Mouse (Mus musculus) brain, adult 2 months (tissue): Measurements from ENCODE around the gene Ccnk.

Experiments used
- DNase-seq: peaks from one replicate; pipeline ENCODE4 v3.0.0; 2011; ENCODE audit warnings: low read depth, low spot score

Ccnk gene

DNA sequence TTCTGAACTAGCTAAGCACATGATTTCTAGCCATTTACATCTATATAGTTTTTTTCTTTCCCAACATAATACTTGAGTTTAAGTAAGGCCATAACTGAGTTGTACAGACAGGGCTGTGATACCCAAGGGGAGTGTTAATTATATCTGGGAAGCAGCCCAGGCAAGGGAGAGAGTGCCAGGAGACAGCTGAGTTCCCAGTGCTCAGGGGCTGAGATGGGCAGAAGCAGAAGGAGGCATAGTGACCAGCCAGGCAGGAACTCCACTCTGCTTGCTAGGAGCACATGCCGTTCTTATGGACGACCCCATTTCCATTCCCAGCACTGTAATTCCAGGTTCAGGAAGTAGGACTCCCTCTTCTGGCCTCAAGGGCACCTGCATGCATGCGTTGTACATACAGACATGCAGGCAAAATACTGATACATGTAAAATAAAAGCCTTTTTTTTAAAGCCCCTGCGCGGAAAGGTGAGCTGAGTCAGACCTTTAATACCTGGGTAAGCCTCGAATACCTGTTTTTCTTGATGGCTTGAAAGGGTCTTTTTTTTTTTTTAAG, 8.2 kb downstream of the Ccnk start:
- no peak for DNase-seq

DNA sequence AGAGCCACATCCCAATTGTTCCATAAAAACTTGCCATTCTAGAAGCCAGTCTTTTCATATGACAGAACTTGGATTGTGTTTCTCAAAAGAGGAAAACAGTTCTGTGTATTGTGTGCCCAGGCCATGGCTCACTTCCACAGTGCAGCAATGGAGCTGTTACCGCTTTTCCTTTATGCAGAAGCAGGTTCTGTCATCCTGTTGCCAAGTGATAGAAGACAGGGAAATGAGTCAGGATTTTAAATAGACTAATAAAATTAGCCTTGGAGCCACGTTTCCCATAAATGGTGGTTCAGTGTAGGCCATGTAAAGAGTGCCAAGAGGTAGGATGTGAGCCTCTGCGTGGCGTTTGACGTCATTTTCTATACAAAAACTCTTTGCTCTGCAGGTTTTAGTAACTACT, 14.5 kb downstream of the Ccnk start:
- DNase-seq, result peak; percentile 78

DNA sequence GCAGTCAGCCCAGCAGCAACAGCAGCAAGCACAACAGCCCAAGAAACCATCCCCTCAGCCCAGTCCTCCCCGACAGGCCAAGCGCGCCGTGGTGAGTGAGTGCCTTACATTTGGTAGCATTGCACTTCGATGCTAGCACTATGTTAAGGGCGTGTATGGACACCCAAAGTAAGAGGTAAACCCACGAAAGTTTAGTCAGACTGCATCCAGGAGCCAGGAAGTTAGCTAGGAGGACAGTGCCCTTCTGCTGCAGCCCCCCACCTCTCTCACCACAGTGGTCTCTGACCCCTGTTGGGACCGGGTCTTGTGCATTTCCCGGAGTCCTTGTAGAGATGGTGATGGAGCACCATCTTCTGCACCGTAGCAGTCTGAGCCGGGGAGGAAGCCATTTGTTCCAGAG, 16.4 kb downstream of the Ccnk start:
- no peak for DNase-seq

DNA sequence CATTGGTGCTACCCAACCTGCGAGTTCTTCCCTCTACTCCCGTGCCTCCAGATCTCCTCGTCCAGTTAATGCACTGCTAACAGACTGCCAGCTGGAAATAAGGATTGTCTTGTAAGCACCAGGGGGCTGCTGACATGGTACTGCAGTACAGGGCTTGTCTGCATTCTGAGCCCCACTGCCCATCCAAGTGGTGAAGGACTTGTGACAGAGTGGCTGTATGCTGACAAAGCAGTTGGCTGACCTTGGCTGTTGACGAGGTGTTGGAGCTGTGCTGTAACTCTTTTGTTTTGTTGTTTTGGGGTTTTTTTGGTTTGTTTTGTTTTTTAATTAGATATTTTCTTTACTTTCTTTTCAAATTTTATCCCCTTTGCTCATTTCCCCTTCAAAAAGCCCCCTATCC, 19.1 kb downstream of the Ccnk start:
- no peak for DNase-seq

DNA sequence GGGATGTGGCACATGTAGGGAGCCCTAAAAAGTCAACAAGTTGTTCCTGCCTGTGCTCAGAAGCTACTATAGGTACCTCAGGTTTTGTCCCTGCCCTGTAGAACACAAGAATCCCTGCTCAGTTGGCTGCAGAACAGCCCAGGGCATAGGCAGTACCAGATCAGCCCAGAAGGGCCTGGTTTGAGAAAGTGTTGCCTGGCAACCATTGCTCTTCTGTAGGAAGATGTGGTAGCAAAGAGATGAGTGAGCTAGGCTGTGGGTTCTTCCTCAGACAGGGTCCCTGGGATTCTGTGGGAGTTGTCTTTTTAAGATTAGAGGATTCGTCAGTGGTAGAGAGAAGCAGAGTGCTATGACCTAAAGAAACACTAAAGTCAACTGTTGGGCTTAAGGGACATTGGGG, 20.7 kb downstream of the Ccnk start:
- peak; percentile 72 for DNase-seq

DNA sequence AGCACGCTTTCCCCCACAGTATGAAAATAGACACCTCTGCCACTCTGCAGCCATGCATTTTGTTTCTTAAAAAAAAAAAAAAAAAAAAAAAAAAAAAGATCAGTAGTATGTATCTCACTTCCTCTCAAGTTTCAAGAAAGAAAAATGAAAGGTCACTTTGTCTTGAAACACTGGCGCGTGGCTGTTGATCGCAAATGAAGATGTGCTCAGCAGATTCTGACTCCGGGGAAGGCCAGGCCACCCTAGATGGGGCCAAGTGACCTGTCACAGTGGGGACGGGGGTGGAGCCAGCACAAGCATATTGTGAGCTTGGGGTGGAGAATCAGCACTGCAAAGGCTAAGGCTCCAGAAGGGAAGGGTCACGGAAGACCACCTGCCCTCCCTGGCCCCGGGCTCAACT, 24.5 kb downstream of the Ccnk start:
- no peak for DNase-seq

DNA sequence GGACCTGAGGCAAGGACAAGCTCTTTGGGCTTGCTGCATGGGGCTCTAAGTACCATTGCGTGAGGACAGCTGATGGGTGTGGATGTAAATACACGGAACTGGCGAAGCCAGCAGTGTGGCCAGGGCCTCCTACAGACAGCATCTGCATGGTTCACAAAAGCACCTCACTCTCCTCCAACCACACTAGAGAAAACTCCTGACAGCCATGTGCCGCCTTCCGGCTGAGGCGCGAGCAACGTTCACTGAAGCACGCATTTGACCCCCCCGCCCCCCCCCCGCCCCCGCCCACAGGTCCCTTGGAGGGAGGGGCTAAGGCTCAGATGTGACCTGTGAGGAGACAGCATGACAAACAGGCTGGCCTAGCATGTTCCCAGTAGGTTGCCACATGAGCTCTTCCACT, 25.6 kb downstream of the Ccnk start:
- DNase-seq, result no peak

DNA sequence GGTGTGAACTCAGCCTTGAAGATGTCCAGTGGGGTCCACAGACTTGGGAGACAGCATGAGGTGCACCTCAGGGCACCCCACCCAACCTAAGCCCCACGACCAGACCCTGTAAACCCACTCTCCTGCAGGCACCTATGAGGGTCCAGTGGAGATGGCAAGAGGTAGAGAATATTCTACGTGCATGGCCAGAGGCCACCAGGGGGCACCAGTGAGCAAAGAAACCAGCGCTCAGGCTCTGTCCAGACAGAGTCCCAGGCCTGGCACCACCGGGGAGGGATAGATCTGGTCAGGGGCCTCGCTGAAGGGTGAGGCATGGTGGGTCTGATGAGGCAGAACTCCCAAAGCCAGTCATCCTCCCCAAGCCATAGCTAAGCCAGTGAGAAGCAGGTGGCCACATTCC, 27.3 kb downstream of the Ccnk start:
- peak; percentile 74 for DNase-seq

DNA sequence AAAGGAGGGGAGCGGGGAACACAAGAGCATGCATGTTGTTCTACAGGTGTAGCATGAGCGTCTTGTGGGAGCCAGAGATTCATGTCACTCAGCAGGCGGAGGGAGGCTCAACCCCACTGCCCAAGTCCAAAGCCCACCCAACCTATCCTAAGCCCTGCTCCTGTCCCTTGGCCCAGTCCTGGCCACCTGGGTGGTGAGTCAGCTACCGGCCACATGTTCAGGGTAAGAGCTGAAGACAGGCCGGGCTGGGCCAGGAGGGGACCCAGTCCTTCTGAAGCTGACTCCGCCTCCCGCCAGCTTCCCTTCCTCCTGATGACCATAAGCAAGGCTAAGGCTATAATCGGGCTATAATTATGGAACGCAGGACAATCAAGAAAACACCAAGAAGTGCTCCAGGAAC, 28.8 kb downstream of the Ccnk start:
- DNase-seq, result no peak

DNA sequence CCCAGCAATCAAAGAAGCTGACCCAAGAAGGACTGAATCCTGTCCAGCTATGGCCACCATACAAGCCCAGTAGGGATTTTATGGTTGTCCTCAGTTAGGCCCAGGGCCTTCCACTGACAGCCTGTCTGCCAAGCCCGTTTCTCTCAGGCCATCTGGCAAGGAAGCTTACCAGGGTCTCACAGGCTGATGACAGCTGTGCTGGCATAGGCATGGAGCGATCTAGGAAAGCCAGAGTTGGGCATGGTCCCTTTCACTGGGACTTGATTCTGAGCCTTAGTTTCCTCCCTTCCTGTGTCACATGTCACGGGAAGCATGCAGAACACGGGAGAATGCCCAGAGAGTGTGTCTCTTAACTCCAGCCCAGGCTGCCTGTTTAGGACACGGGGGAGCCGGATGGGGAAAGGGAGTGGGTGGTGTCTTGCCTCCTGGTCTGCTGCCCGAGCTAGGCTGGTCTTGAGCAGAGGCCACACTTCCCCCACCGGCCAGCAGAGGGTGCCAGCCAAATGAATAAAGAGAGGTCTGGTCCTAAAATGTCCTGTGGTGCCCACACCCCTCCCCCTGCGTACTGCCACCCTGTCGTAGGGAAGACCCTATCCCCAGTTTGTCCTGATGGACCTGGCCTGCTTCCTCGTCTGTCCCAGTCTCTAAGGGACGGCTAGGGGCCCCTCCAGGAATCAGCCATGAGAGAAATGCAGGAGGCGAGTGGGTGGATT, 29.5 kb downstream of the Ccnk start:
- peak; percentile 88 for DNase-seq

DNA sequence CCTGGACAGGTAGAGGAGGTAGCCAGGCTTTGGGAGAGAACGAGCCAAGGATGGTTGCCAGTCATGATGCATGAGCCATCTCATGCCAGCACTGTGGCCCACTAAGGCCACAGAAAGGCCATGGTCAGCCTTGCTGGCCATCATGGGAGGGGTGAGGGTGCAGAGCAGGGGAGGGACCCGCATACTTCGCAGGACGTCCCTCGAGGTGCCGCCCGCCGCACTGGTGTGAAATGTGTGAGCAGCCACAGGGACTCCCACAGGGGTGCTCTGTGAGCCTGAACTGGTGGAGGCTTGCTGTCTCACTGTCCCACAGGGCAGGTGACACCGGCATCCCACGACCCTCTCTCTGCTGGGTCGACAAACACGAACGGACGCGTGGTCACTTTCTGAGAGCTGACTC, 31.2 kb downstream of the Ccnk start:
- no peak for DNase-seq

DNA sequence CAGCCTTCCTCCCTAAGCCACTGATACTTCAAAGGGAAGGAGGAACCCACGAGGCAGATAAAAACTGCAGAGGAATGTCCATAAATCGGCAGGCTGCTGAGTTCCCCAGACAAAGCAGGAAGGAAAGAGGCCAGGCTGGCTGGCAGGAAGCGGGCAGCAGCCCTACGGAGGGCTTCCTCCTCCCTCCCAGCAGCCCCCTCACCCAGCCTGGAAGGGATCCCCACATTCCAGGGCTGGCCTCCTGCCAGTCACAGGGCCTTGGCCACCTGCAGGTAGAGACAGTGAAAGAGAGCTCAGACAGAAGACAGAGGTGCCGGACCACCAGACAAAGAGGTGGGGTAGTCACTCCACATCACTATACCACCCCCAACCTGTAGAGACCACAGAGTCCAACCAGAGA, 32.7 kb downstream of the Ccnk start:
- no peak for DNase-seq

DNA sequence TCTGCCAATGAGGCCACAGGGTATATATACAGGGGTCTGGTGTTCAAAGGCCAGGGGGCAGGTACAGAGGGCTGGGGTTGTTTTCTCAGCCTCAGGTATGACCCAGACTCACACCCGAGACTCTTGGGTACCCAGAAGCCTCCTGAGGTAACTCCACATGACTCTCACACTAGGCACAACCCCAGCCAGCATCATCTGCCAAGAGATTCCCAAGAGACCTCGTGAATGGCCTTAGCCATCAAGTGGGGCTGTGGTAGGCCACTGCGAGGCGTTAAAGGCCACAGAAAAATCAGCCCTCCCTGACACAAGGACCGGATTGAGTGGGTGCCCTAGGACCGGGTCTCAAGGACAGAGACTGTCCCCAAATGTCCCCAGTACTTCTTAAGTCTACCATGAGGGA, 33.1 kb downstream of the Ccnk start:
- no peak for DNase-seq

DNA sequence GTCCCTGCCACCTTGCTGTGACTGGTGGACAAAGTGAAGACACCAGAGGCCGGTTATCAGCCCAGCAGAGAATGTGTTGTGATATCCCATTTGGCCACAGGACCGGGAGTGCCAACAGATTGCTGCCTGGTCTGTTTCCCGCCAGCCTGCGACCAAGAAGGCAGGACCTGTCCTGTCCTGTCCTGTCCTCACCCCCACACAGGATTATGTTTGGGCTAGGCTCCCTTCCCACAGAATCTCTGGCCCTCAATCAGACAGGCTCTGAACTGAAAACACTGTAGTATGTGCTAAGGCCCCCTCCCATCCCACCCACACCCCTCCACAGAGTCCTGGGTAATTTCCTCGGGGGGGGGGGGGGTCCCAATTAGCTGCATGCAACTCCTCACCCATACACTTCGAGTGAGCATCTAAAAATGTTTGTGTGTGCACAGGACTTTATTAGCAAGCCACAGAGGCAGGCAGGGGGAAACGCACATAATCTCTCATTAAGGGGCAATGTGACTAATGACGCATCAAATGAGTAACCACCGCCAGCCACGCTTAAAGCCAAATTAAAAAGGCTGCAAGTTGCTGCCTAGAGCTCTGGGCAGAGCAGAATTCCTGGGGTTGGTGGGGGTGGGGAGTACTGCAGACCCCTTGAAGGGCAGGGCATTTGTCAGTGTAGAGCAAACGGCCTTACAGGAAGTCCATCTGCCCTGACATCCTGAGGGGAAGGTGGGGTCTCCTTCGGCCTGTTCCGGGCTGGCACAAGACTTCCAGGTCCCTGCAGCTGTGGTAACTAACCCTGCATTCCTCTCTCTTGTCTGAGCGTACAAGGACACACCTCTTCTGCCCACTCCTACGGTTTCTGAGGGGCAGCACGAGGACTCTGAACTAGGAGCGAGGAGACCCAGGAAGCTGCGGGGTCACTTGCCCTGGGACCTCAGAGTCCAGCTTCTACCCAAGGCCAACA, 34.0 kb downstream of the Ccnk start:
- peak; percentile 71 for DNase-seq

DNA sequence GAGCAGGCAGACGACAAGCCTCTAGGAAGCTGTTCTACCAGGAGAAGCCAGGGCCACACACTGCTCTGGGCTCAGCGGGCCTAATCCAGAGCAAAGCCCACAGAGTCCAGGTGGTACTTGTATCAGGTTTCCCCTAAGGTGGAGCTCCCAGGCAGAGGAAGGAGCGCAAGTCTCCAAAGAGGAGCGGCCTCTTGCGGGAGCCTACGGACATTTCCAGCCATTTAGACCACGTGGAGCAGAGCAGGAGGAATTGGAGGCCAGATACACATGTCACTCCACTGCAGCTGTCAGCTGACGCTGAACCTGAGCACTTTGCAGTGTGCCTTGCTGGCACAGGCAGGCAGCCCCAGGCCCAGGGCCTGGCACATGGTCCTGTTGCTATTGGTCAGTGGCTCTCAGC, 35.7 kb downstream of the Ccnk start:
- no peak for DNase-seq

DNA sequence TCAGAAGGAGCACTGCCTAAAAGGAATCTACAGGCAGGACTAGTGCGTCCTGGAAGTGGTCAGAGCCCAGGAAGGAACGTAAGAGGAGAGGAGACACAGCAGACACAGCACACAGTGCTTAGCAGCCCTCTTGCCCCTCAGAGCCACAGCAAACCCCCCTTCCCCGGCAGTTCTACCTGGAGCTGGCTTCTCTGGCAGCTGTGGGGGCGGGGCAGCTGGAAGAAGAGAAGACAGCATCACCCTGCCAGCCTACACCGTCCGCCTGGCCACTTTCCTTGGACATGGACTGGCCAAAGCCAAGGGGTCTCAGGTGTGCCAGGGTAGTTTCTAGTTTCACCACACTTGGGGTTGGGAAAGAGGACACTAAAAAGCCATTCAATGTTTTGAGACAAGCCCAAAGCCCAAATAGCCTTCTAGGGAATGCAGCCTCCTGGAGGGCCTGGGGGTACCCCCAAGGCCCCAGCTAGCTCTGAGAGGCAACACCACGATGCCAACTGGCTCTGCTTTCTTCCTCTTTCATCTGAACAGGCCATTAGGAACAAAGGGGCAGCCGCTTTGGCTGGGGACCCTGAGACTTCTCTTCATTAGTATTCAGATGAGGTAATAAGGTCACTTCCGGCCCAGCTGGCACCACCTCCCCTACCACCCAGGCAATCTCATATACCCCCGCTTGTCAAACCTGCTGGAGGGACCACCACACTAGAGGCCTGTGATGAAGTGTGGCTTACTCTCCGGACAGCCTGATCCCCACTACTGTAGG, 37.4 kb downstream of the Ccnk start:
- no peak for DNase-seq

DNA sequence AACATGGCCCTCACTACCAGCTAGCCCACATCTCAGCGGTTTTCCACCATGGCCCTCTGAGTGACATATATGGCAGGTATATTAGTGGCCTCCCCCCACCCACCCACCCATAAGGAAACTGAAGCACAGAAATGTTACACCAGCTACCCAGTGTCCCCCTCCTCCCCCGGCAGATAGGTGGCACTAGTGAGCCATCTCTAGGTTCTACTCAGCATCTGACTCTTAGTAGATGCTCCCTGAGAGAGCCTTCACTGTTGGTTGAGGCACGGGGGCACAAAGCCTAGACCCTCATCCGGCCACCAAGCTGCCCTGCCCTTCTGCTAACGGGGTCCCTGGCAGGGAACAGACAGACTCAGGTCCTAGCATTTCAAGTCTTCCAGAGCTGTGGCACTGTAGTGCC, 38.2 kb downstream of the Ccnk start:
- peak; percentile 77 for DNase-seq

DNA sequence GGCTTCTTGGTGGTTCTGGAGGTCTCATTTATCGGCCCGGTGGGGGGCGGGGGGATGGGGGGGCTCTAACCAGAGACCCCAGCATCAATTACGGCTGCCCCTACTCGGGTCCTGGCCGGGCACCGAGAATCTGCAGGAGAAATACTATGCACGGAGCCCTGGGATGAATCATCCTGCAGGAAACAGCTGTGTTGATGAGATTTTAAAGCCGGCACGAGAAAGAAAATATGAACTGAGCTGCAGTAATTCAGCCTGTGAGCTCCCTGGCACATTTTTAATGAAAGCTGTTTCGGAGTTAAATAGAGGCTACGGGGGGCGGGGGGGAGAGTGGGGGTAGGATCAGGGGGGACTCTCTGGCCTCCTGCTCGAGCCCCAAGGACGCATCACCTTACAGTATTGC, 39.8 kb downstream of the Ccnk start:
- peak; percentile 73 for DNase-seq

DNA sequence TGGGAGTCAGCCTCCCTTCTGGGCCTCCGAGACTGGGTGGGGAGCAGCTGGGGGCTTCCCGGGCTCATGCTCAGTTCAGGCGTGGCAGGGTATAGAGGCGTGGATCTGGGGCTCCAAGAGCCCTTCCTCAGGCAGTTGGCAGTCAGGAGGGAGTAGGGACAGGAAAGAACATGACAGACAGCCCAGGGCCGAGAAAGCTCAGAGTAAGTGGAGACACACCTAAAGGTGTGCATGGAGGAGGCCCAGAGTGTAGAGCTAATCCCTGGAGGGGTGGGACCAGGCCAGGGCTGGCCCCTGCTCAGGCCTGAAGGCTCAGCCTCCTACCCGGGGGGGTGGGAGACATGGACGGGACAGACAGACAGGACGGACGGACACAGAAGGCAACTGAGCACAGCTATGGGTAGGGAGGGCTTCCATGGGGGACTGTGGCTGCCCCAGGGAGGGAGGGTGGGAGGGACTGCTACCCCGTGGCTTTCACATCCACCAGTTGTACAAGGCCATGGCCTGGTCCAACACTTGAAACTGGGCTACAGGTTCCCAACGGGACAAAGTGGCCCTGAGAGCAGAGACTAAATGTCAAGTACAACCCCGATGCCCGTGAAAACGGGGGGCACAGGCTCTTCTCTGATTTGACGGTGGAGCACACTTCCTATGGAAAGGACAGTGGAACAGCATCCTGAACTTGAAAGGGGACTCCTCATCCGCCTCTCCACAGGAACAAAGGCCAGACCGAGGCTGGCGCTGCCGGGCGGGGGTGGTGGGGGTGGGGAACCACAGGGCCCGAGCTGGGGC, 40.6 kb downstream of the Ccnk start:
- no peak for DNase-seq

DNA sequence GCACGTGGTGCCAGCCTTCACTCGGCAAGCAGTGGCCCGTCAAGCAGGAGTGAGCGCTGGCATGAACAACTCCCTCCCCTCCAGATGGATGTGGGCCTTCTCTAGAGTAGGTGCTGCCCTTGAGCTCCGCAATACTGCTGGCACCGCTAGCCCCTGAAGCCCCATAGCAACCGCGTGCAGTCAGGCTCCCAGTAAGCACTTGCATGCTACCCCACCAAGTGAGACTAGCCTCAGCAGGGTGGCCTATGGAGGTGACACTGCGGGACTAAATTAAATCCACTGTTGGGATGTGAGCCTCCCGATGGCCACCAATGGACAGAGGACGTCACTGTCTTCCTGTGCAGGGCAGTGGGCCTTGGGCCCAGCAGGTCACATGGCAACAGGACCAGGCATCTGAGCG, 41.2 kb downstream of the Ccnk start:
- no peak for DNase-seq

DNA sequence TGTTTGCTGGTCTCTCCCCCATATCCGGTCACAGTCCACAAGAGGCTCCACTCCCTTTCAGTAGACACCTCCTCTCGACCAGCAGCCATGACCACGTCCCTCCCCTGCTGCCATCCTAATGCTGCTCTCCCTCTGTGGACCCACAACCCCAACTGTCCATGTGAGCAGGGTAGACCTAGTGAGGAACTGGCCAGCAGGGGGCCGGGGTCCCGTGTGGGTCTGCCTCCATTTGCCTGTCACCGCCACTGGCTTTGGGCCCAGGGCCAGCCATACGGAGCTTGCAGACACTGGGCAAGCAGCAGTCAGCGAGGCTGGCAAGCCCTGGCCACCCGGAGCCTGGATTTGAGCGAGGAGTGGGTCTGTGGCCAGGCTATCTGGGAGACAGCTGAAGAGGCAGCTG, 41.8 kb downstream of the Ccnk start:
- no peak for DNase-seq
